Mouse (Mus musculus) limb, embryonic 14.5 days (tissue): ENCODE measurements around the gene Hoxa1. TPM values are rescaled to one million over a fixed set of nuclear protein-coding genes. Genes with fewer than 3 reads are reported as not detected.

ENCODE experiments used
- ATAC-seq: fragments of 200-750 bp; cut with Nextera tagmentation; 2 replicates; pipeline ENCODE4 v1.8.0; 2017; ENCODE audit warnings: low read depth, moderate number of reproducible peaks, moderate TSS enrichment; ENCODE audit not compliant: low FRiP score
- DNase-seq: peaks from one replicate; pipeline ENCODE4 v3.0.0-alpha.2; 2015; ENCODE audit warnings: low spot score
- H3K27ac ChIP-seq: fragments of 300-500 bp; sonication (generic); replicated peaks from 2 replicates; pipeline ENCODE4 v1.5.1; 2014; ENCODE audit warnings: low read depth, mild to moderate bottlenecking, low read length, moderate library complexity, mixed read lengths
- H3K27me3 ChIP-seq: fragments of 300-500 bp; sonication (generic); 2 replicates; pipeline ENCODE4 v1.6.1; 2014; ENCODE audit warnings: low read length, mixed read lengths; ENCODE audit not compliant: control insufficient read depth, insufficient read depth
- H3K36me3 ChIP-seq: fragments of 300-500 bp; sonication (generic); 2 replicates; pipeline ENCODE4 v1.6.1; 2014; ENCODE audit warnings: mild to moderate bottlenecking, low read length, moderate library complexity, mixed read lengths; ENCODE audit not compliant: control insufficient read depth, insufficient read depth
- H3K4me1 ChIP-seq: fragments of 300-500 bp; sonication (generic); 2 replicates; pipeline ENCODE4 v1.6.1; 2014; ENCODE audit warnings: antibody characterized with exemption, low read length, mixed read lengths; ENCODE audit not compliant: control insufficient read depth, insufficient read depth
- H3K4me2 ChIP-seq: fragments of 300-500 bp; sonication (generic); replicated peaks from 2 replicates; pipeline ENCODE4 v1.6.1; 2014; ENCODE audit warnings: low read depth, mild to moderate bottlenecking, low read length, moderate library complexity; ENCODE audit not compliant: severe bottlenecking
- H3K4me3 ChIP-seq: fragments of 300-500 bp; sonication (generic); replicated peaks from 2 replicates; pipeline ENCODE4 v1.5.1; 2014; ENCODE audit warnings: low read length
- H3K9ac ChIP-seq: fragments of 300-500 bp; sonication (generic); 2 replicates; pipeline ENCODE4 v1.6.1; 2014; ENCODE audit warnings: mild to moderate bottlenecking, low read depth, low read length, moderate library complexity; ENCODE audit not compliant: severe bottlenecking
- H3K9me3 ChIP-seq: fragments of 300-500 bp; sonication (generic); 2 replicates; pipeline ENCODE4 v1.6.1; 2016; ENCODE audit warnings: low read length; ENCODE audit not compliant: control insufficient read depth
- POLR2A ChIP-seq: fragments of 200-500 bp; IDR thresholded peaks from 2 replicates; pipeline ENCODE4 v1.8.0; 2012; ENCODE audit warnings: inconsistent platforms, mild to moderate bottlenecking, moderate library complexity, borderline replicate concordance; ENCODE audit not compliant: insufficient read depth, insufficient read length; ENCODE audit errors: extremely low read depth
- WGBS: fragments of 180-500 bp; shearing (Covaris S2); extraction: QIAGEN DNeasy Blood & Tissue Kit; methylation state at CpG from one replicate; pipeline ENCODE4 v1.1.7; 2014; 5-methylcytosine and 5-hydroxymethylcytosine counted together
- polyA plus RNA-seq, 2 experiments: library from polyadenylated mRNA; depleted of rRNA in 1 of 2; stranded (reverse) in 1 of 2; unstranded in 1 of 2; fragments of >200 nt; fragmentation: Nextera tagmentation in 1 of 2; extraction: Ambion mirVana in 1 of 2; gene quantifications; 2 replicates each; pipeline versions ENCODE4 v1.2.1 to v1.2.3; 2012 to 2014

The Hoxa1 gene
- polyA plus RNA-seq, 2 experiments, result 1.6 to 1.7 TPM

DNA sequence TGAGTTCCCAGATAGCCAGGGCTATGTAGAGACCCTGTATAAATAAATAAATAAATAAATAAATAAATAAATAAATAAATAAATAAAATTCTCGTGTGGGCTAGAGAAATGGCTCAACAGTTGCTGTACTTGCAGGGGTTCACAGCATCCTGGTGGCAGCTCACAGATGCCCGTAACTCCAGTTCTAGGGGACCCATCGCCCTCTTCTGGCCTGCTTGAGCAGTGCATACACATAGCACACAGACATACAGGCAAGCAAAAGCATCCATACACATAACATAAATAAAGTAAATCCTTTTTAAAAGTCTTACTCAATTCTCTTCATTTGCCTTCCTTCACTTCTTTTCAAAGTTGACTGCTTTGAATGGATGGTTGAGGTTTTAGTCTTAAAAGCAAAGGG lies 50.7 kb downstream of the Hoxa1 start:
- no peak for TF ChIP-seq POLR2A
- Histone ChIP-seq H3K27ac (no peak overlapping the region), H3K9ac (no peak overlapping the region), H3K36me3 (no peaks in the 10 kb centered on the region), H3K4me2 (no peak overlapping the region), H3K4me1 (0 out of 2 replicates have a peak, but pooled peaks cover 2% of the 10 kb centered on the region), H3K4me3 (no peak overlapping the region), H3K9me3 (no peaks in the 10 kb centered on the region), H3K27me3 (no peaks in the 10 kb centered on the region)
- WGBS, result 90% methylated on average over 3 of the region's 3 CpGs
- no peak for DNase-seq
- no peak for ATAC-seq

DNA sequence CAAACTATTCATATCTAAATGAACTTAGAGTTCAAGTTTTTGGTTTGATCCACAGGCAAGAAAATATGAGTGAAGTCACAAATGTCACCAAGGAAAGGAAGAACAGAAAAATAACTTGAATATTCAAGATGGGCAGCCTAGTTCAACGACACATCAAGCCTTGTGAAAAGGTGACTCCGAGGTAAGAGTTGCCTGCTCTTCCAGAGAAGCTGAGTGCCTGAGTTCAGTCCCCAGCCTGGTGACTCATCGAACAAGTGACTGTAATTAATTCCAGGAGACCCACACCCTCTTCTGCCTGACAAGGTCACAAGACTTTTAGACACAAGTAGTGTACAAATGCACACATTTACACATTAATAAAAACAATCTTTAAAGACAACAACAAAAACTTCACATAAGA lies 51.4 kb downstream of the Hoxa1 start:
- Histone ChIP-seq H3K9me3 (no peaks in the 10 kb centered on the region), H3K4me3 (no peak overlapping the region), H3K9ac (no peak overlapping the region), H3K36me3 (no peaks in the 10 kb centered on the region), H3K27me3 (no peaks in the 10 kb centered on the region), H3K4me2 (no peak overlapping the region), H3K27ac (no peak overlapping the region), H3K4me1 (0 out of 2 replicates have a peak, but pooled peaks cover 2% of the 10 kb centered on the region)
- TF ChIP-seq POLR2A, result no peak
- WGBS, result 24% methylated on average over 3 of the region's 3 CpGs
- DNase-seq (no peak), ATAC-seq (no peak)

DNA sequence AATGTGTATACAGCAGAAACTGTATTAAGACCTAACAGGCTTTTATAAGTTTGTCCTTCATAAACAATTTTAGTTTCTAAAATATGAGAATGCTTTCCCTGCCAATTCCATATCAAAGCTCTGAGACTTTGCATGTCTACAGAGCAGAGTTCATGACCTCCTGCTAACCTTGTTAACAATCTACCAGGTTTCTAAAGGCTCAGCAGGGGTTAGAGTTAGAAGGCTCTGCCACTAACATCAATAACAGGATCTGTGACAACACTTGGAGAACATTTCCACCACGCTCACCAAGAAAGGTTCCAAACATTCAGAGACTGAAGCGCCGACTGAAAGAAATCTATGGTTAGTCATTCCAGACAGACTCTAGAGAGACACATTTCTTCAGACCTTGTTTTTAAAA lies 51.9 kb downstream of the Hoxa1 start:
- Histone ChIP-seq H3K27me3 (no peaks in the 10 kb centered on the region), H3K4me1 (0 out of 2 replicates have a peak, but pooled peaks cover 2% of the 10 kb centered on the region), H3K36me3 (no peaks in the 10 kb centered on the region), H3K4me3 (no peak overlapping the region), H3K4me2 (no peak overlapping the region), H3K9ac (no peak overlapping the region), H3K27ac (no peak overlapping the region), H3K9me3 (no peaks in the 10 kb centered on the region)
- no peak for TF ChIP-seq POLR2A
- WGBS, result 23% methylated on average over 3 of the region's 3 CpGs
- DNase-seq (no peak), ATAC-seq (no peak)

Other genes starting within 250 kb of the Hoxa1 start
- gene Skap2, start 145.8 kb downstream of the Hoxa1 start, polyA plus RNA-seq (2012; rRNA removed), result 11.0 and 14.4 TPM in 2 replicates
- gene Skap2, start 145.8 kb downstream of the Hoxa1 start, polyA plus RNA-seq (2014; fragmentation: Nextera tagmentation; extraction: Ambion mirVana), result 18.3 and 23.0 TPM in 2 replicates
- 3.1 and 3.6 TPM in 2 replicates for gene Hoxa2, start 6.5 kb upstream of the Hoxa1 start, polyA plus RNA-seq (2012; rRNA removed)
- gene Hoxa2, start 6.5 kb upstream of the Hoxa1 start, polyA plus RNA-seq (2014; fragmentation: Nextera tagmentation; extraction: Ambion mirVana), result 0.80 and 1.0 TPM in 2 replicates
- 0.27 and 0.44 TPM in 2 replicates for gene 5730596B20Rik, start 19.2 kb upstream of the Hoxa1 start, polyA plus RNA-seq (2012; rRNA removed)
- gene 5730596B20Rik, start 19.2 kb upstream of the Hoxa1 start, polyA plus RNA-seq (2014; fragmentation: Nextera tagmentation; extraction: Ambion mirVana), result 0.29 and 0.70 TPM in 2 replicates
- gene Hoxa4, start 33.4 kb upstream of the Hoxa1 start, polyA plus RNA-seq (2012; rRNA removed), result 2.2 and 2.8 TPM in 2 replicates
- gene Hoxa4, start 33.4 kb upstream of the Hoxa1 start, polyA plus RNA-seq (2014; fragmentation: Nextera tagmentation; extraction: Ambion mirVana), result 0.57 and 1.0 TPM in 2 replicates
- gene Hoxa5, start 46.3 kb upstream of the Hoxa1 start, polyA plus RNA-seq (2012; rRNA removed), result 11.0 and 12.3 TPM in 2 replicates
- 3.4 and 3.8 TPM in 2 replicates for gene Hoxa5, start 46.3 kb upstream of the Hoxa1 start, polyA plus RNA-seq (2014; fragmentation: Nextera tagmentation; extraction: Ambion mirVana)
- gene Hoxa6, start 50.4 kb upstream of the Hoxa1 start, polyA plus RNA-seq (2012; rRNA removed), result 3.9 and 4.3 TPM in 2 replicates
- gene Hoxa6, start 50.4 kb upstream of the Hoxa1 start, polyA plus RNA-seq (2014; fragmentation: Nextera tagmentation; extraction: Ambion mirVana), result 0.66 and 0.94 TPM in 2 replicates
- 12.0 and 15.9 TPM in 2 replicates for gene Hoxa3, start 55.0 kb upstream of the Hoxa1 start, polyA plus RNA-seq (2012; rRNA removed)
- 2.7 and 3.4 TPM in 2 replicates for gene Hoxa3, start 55.0 kb upstream of the Hoxa1 start, polyA plus RNA-seq (2014; fragmentation: Nextera tagmentation; extraction: Ambion mirVana)
- gene Gm28308, start 55.0 kb upstream of the Hoxa1 start, polyA plus RNA-seq (2012; rRNA removed), result 3.2 and 4.6 TPM in 2 replicates
- gene Gm28308, start 55.0 kb upstream of the Hoxa1 start, polyA plus RNA-seq (2014; fragmentation: Nextera tagmentation; extraction: Ambion mirVana), result 1.1 TPM in 1 of 2 replicates, not detected in the other
- gene Hoxa7, start 63.5 kb upstream of the Hoxa1 start, polyA plus RNA-seq (2012; rRNA removed), result 15.8 and 17.0 TPM in 2 replicates
- gene Hoxa7, start 63.5 kb upstream of the Hoxa1 start, polyA plus RNA-seq (2014; fragmentation: Nextera tagmentation; extraction: Ambion mirVana), result 8.9 and 10.1 TPM in 2 replicates
- gene Hoxa9, start 72.8 kb upstream of the Hoxa1 start, polyA plus RNA-seq (2012; rRNA removed), result 107 and 134 TPM in 2 replicates
- 39.0 and 45.2 TPM in 2 replicates for gene Hoxa9, start 72.8 kb upstream of the Hoxa1 start, polyA plus RNA-seq (2014; fragmentation: Nextera tagmentation; extraction: Ambion mirVana)
- 111 and 136 TPM in 2 replicates for gene Hoxa10, start 82.5 kb upstream of the Hoxa1 start, polyA plus RNA-seq (2012; rRNA removed)
- 117 and 149 TPM in 2 replicates for gene Hoxa10, start 82.5 kb upstream of the Hoxa1 start, polyA plus RNA-seq (2014; fragmentation: Nextera tagmentation; extraction: Ambion mirVana)
- gene Hoxa11, start 87.5 kb upstream of the Hoxa1 start, polyA plus RNA-seq (2012; rRNA removed), result 32.6 and 41.2 TPM in 2 replicates
- 31.1 and 39.0 TPM in 2 replicates for gene Hoxa11, start 87.5 kb upstream of the Hoxa1 start, polyA plus RNA-seq (2014; fragmentation: Nextera tagmentation; extraction: Ambion mirVana)
- gene Hoxa13, start 102.6 kb upstream of the Hoxa1 start, polyA plus RNA-seq (2012; rRNA removed), result 26.0 and 37.6 TPM in 2 replicates
- 16.0 and 24.1 TPM in 2 replicates for gene Hoxa13, start 102.6 kb upstream of the Hoxa1 start, polyA plus RNA-seq (2014; fragmentation: Nextera tagmentation; extraction: Ambion mirVana)
- gene Evx1, start 155.2 kb upstream of the Hoxa1 start, polyA plus RNA-seq (2012; rRNA removed), result 0.64 and 0.93 TPM in 2 replicates
- gene Evx1, start 155.2 kb upstream of the Hoxa1 start, polyA plus RNA-seq (2014; fragmentation: Nextera tagmentation; extraction: Ambion mirVana), result 0.18 and 0.44 TPM in 2 replicates